Mouse (Mus musculus) adrenal gland, adult 18-20 months (tissue): ENCODE measurements around the gene Timp4. TPM values are rescaled to one million over a fixed set of nuclear protein-coding genes. Genes with fewer than 3 reads are reported as not detected.

Experiments used
- DNase-seq, 2 experiments: peaks; one replicate each; pipeline ENCODE4 v3.0.0; 2021 to 2022; ENCODE audit warnings: low spot score in 2 of 2
- total RNA-seq, 2 experiments: library from RNA; stranded (reverse); gene quantifications; 1 replicate in 1 of 2; 2 replicates in 1 of 2; pipeline ENCODE4 v1.2.3; 2021

Timp4 gene
- total RNA-seq, 2 experiments from 2014 or later: 2.6 to 11.3 TPM

GRCm38 (mm10) chr6:115203029-115203428, 49.0 kb downstream of the Timp4 start:
- no peak for DNase-seq

- DNase-seq: no peak
Measured at GRCm38 (mm10) chr6:115200753-115201152, 51.3 kb downstream of the Timp4 start.

Other genes with a start within 250 kb of the Timp4 start
- gene Tamm41, start 214.3 kb downstream of the Timp4 start, total RNA-seq: 10 to 100 TPM; 10.4 to 13.5 TPM
- 10 to 100 TPM; 16.2 to 25.3 TPM for gene Syn2, start 117.3 kb downstream of the Timp4 start, total RNA-seq
- gene Gm17482, start 24.9 kb downstream of the Timp4 start, total RNA-seq: not detected
- gene Pparg, start 108.7 kb upstream of the Timp4 start, total RNA-seq: 100 to 1,000 TPM in 1 of 2 experiments, 10 to 100 TPM in 1; 48.5 to 157 TPM